Mouse (Mus musculus) liver, adult 10 weeks (tissue): ENCODE results near the gene Plod1. TPM values are rescaled to one million over a fixed set of nuclear protein-coding genes. Genes with fewer than 3 reads are reported as not detected.

Source experiments
- polyA plus RNA-seq: library from polyadenylated mRNA; stranded (reverse); fragments of 350-450 nt; fragmentation: Illumina TruSeq; extraction: RNeasy Lipid Tissue Mini Kit (QIAGEN cat#74804); gene quantifications from one replicate; pipeline ENCODE4 v1.2.3, GENCODE M21; 2014; ENCODE audit warnings: low read depth, low replicate concordance

Plod1 gene
- polyA plus RNA-seq: 3.8 TPM

GRCm38 (mm10) chr4:147936331-147936954 is at the start of gene Plod1:
Gene Plod1 (minus strand): TSS chr4:147936767.

GRCm38 (mm10) chr4:147985205-147986132 is 48.9 kb upstream of the Plod1 start, which contains the start of gene Nppb:
Gene Nppb (plus strand): TSS chr4:147985788.

GRCm38 (mm10) chr4:147940576-147941044 is 4.0 kb upstream of the Plod1 start, which contains the start of gene 2510039O18Rik:
Gene 2510039O18Rik (plus strand): TSS chr4:147940895.

GRCm38 (mm10) chr4:147904313-147905089 is 32.1 kb downstream of the Plod1 start, which contains the start of gene Mfn2:
Gene Mfn2 (minus strand): TSS chr4:147904704.

GRCm38 (mm10) chr4:147868450-147869031 is 68.0 kb downstream of the Plod1 start, which contains the start of the genes Miip and Fv1:
Gene Miip (minus strand): TSS chr4:147868816.
Gene Fv1 (plus strand): TSS chr4:147868979.

Other genes starting within 250 kb of the Plod1 start
- not detected for gene Zfp534, start 234.2 kb downstream of the Plod1 start, polyA plus RNA-seq
- gene Zfp984, start 127.0 kb downstream of the Plod1 start, polyA plus RNA-seq: 11.2 TPM
- 7.2 TPM for gene Zfp933, start 88.4 kb downstream of the Plod1 start, polyA plus RNA-seq
- gene Miip, start 68.0 kb downstream of the Plod1 start, polyA plus RNA-seq: 1.6 TPM
- 2.4 TPM for gene Fv1, start 67.8 kb downstream of the Plod1 start, polyA plus RNA-seq
- 21.5 TPM for gene Mfn2, start 32.1 kb downstream of the Plod1 start, polyA plus RNA-seq
- gene 2510039O18Rik, start 4.1 kb upstream of the Plod1 start, polyA plus RNA-seq: 3.3 TPM
- gene Nppb, start 49.0 kb upstream of the Plod1 start, polyA plus RNA-seq: not detected
- not detected for gene Nppa, start 64.0 kb upstream of the Plod1 start, polyA plus RNA-seq
- 1.1 TPM for gene Clcn6, start 102.1 kb upstream of the Plod1 start, polyA plus RNA-seq
- 2.1 TPM for gene Mthfr, start 102.3 kb upstream of the Plod1 start, polyA plus RNA-seq
- 1.2 TPM for gene Agtrap, start 151.3 kb upstream of the Plod1 start, polyA plus RNA-seq
- gene Mad2l2, start 193.6 kb upstream of the Plod1 start, polyA plus RNA-seq: 7.5 TPM
- not detected for gene Draxin, start 193.9 kb upstream of the Plod1 start, polyA plus RNA-seq
- 3.2 TPM for gene Fbxo6, start 215.4 kb upstream of the Plod1 start, polyA plus RNA-seq
- gene Fbxo44, start 223.7 kb upstream of the Plod1 start, polyA plus RNA-seq: 0.56 TPM
- gene Fbxo2, start 223.9 kb upstream of the Plod1 start, polyA plus RNA-seq: not detected